Mouse (Mus musculus) right cerebral cortex, adult 18-20 months (tissue): Measurements from ENCODE around the gene Wdr5b.

Source experiments
- DNase-seq: peaks from one replicate; pipeline ENCODE4 v3.0.0; 2022; ENCODE audit warnings: mixed read lengths

Gene Wdr5b

GRCm38 (mm10) chr16:36071450-36072379 lies 30.7 kb downstream of the Wdr5b start, which contains the start of the genes Fam162a and Ccdc58:
Fam162a (minus strand) TSS chr16:36071594.
Ccdc58 (plus strand) TSS chr16:36071685.
- DNase-seq = peak; percentile 94

DNA sequence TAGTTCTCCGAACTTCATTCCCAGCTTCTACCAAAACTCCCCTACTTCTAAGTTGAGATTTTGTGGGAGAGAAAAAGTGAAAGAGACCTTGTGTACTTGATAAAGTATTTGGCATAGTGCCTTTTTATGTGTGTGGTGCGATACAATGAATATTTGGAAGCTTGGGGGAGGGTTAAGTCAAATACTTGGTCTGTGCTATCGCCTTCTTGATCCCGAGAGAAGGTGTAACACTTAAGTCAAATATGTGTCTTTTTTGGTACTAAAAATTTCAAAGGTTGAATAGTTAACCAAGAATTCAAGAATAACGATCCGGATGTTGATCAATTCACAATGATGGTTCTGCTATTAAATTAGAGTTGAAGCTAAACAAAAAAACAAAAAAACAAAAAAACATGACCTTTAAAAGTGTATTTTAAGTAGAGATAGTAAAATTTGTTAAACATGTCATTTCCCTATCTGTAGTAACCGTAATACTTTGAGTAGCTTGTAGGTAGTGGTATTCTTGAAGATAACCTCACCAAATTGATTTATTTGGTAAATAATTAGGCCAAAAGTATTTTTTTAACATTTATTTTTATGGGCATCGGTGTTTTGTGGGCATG lies 31.5 kb downstream of the Wdr5b start:
- DNase-seq = no peak

DNA sequence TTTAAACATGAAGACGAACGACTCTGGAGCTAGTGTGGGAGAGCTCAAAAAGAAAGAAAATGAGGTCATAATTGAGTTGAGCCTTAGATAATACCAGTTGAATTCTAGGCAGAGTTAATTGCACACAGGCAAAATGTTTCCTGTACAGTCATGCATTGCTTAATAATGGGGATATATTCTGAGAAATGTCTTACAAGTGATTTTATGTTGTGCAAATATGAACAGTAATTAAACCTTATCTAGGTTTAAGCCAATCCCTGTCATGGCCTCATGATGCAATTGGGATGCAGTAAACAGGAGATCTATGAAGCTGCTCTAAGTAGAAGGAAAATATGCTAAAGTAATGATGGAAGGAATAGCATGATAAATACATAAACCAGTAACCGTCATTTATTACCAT lies 33.8 kb downstream of the Wdr5b start:
- no peak for DNase-seq

DNA sequence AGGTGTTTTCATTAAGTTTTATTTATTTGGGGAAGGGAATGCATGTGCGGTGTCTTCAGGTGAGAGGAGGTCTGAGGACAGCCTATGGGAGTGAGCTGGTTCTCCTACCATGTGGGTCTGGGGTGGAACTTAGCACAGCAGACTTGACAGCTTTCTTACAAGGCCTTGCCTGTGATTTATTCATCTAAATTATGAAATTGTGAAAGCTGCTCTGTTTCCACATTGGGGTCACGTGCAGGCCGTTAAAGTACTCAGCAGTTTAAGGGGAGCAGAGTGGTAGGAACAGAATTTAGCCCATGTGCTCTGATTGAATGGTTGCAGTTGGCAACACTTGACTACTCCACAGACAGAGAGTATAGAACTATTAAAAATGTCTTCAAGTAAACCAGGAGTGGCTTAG lies 38.9 kb downstream of the Wdr5b start:
- no peak for DNase-seq

- DNase-seq = no peak
Measured at GRCm38 (mm10) chr16:36087846-36088245, 46.9 kb downstream of the Wdr5b start.

DNA sequence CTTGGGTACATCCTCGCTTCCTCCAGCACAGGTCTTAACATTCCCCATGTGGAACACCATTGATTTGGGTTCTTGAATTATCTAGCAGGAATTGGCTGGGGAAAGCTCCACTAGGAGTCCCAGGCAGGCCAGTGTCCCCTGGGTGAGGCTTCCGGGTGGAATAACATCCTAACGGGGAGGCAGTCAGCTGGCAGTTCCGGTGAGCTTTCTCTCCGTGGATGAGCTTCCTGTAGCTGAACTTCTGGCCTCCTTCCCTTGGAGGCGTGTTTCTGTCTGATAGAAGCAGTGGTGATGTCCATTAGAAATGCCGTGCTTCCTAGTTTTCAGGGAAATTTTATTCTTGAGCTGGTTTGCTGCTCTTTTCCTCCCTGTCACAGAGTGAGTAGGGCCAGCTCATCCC lies 48.1 kb downstream of the Wdr5b start:
- no peak for DNase-seq

DNA sequence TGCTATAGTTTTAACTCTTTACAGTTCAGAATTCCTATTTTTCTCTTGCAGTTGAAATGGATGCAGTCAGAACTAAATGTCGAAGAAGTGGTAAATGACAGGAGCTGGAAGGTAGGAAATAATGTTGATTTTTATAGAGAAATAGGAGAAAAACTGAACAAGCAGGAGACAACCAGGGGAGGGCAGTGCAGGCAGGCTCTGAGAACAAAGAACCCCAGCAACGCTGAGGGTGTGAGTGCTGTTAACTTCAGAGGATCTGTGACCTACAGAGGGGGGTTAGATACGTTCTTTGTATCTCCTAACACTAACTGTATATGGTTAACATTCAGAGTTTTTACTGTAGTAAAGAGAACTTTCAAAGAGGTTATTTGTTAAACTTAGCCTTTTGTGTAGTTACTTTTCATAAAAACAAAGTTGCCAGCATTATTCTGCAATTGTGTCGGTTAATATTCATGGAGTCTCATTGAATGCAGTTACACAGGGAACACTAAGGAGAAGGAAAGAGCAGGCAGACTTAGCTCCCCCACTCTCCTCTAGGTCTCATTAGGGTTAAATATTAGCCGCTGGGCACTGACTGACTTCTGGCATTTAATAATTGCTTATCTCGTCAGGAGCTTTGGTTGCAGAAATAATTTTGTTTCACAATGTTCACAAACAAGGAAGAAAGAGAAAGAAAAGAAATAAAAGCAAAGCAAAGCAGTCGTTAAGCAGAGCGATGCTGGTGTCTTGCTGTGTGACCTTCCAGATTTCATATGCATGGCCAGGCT lies 49.0 kb downstream of the Wdr5b start:
- no peak for DNase-seq

- DNase-seq = no peak
Measured at GRCm38 (mm10) chr16:36090785-36091509, 50.0 kb downstream of the Wdr5b start.
